8 mouse cellular contexts compared by ENCODE assay signal in genomic region chr19:47988456-47988855, GRCm38 (mm10). TPM values are rescaled to one million over a fixed set of nuclear protein-coding genes. Genes with fewer than 3 reads are reported as not detected.
DNase-seq lines count a peak whose midpoint lies in the region; ATAC-seq and TF ChIP-seq lines count a peak whose summit lies in the region.

No protein-coding gene starts in this region.

- H3K4me1 ChIP-seq in heart, adult 2 months (ENCODE audit: control insufficient read depth, insufficient read depth, low read length) = no peaks in the 10 kb centered on the region
- H3K4me1 ChIP-seq in E14TG2a.4 (replicated peaks; ENCODE audit: low read depth, low read length) = peaks cover 14% of the 10 kb centered on the region
- no peaks in the 10 kb centered on the region for H3K4me1 ChIP-seq in kidney, postnatal 0 days (replicated peaks; ENCODE audit: insufficient read depth, low read length)

- H3K9me3 ChIP-seq in E14TG2a.4 (ENCODE audit: low read length) = no peaks in the 10 kb centered on the region
- no peaks in the 10 kb centered on the region for H3K9me3 ChIP-seq in kidney, postnatal 0 days (replicated peaks; ENCODE audit: low read length)

- H3K27me3 ChIP-seq in heart, adult 2 months (ENCODE audit: control insufficient read depth, insufficient read depth, low read length) = no peaks in the 10 kb centered on the region
- H3K27me3 ChIP-seq in E14TG2a.4 (ENCODE audit: insufficient read depth, low read length) = peaks cover 9% of the 10 kb centered on the region; the same call in 1 of the 2 replicates
- no peaks in the 10 kb centered on the region for H3K27me3 ChIP-seq in kidney, postnatal 0 days (ENCODE audit: insufficient read depth, low read length)

- no peak overlapping the region for H3K27ac ChIP-seq in heart, adult 2 months
- no peak overlapping the region for H3K27ac ChIP-seq in kidney, postnatal 0 days

- no peak for TF ChIP-seq POLR2A in heart, adult 2 months (IDR thresholded peaks at IDR 0.05; ENCODE audit: insufficient read depth, low read depth, low read length)

- ATAC-seq in common myeloid progenitor, adult 5-6 weeks (replicated peaks; ENCODE audit: low read depth, poor library complexity, severe bottlenecking) = peak; percentile 65; the same call in 1 of the 2 replicates
- no peak for ATAC-seq in kidney, postnatal 0 days (replicated peaks; ENCODE audit: low FRiP score, low read depth)

- peak in 1 of 2 experiments; percentile 23 for DNase-seq in heart, adult 2 months
- DNase-seq in heart, postnatal 25 days (ENCODE audit: low spot score) = no peak
- peak; percentile 83 for DNase-seq in kidney, postnatal 0 days (ENCODE audit: low spot score)
- DNase-seq in mesoderm, embryonic 11.5 days (ENCODE audit: low read depth, low spot score) = peak; percentile 58
- no peak for DNase-seq in yolk sac, embryonic 10.5 days (ENCODE audit: low spot score)
- DNase-seq in gastrocnemius, postnatal 4 days (ENCODE audit: low spot score in 2 of 2) = no peak

- H3K79me2 ChIP-seq in heart, adult 2 months (replicated peaks; ENCODE audit: control insufficient read depth, insufficient read depth, low read length) = no peaks in the 10 kb centered on the region

- H3K9ac ChIP-seq in heart, adult 2 months (ENCODE audit: low read depth, low read length) = no peak overlapping the region
- H3K9ac ChIP-seq in kidney, postnatal 0 days (ENCODE audit: low read depth, low read length) = no peak overlapping the region

- TF ChIP-seq CTCF in heart, adult 2 months (IDR thresholded peaks at IDR 0.05) = peak; percentile 70
- peak; percentile 34 for TF ChIP-seq CTCF in E14TG2a.4 (conservative IDR thresholded peaks at IDR 0.05; ENCODE audit: low read length)
- TF ChIP-seq CTCF in kidney, postnatal 0 days (IDR thresholded peaks at IDR 0.05; ENCODE audit: low read depth) = peak; percentile 78

- no peak for TF ChIP-seq EP300 in heart, adult 2 months (IDR thresholded peaks at IDR 0.05; ENCODE audit: insufficient read depth, low read depth, low read length)

- intact Hi-C loops in heart, adult 2 months (cut with DNase I) = no loop called here
- intact Hi-C loops in heart, postnatal 25 days (cut with DNase I) = loop anchor here (5.0 kb wide), 1 partner anchor 1754 kb away; no protein-coding TSS in a partner anchor

- 22% methylated on average over 16 of the region's 16 CpGs for WGBS in heart, adult 2 months
- 24% methylated on average over 16 of the region's 16 CpGs for WGBS in kidney, postnatal 0 days

- no peak overlapping the region for H3K4me3 ChIP-seq in heart, adult 2 months
- H3K4me3 ChIP-seq in E14TG2a.4 (replicated peaks; ENCODE audit: low read length) = no peak overlapping the region
- H3K4me3 ChIP-seq in kidney, postnatal 0 days (replicated peaks; ENCODE audit: low read depth, low read length) = no peak overlapping the region

- H3K4me2 ChIP-seq in kidney, postnatal 0 days (ENCODE audit: low read length) = no peak overlapping the region

- no peaks in the 10 kb centered on the region for H3K36me3 ChIP-seq in heart, adult 2 months (ENCODE audit: control insufficient read depth, insufficient read depth, low read length)
- no peaks in the 10 kb centered on the region for H3K36me3 ChIP-seq in E14TG2a.4 (ENCODE audit: insufficient read depth, low read length)
- no peaks in the 10 kb centered on the region for H3K36me3 ChIP-seq in kidney, postnatal 0 days (ENCODE audit: insufficient read depth, low read length)

RNA-seq across cellular contexts. Expression of gene Cfap58, which starts 51.0 kb away (rescaled TPM):
- 1 to 10 TPM; 1.9 to 2.1 TPM for total RNA-seq in heart, adult 2 months (2021)
- 0.02 TPM in 1 of 2 replicates, not detected in the other for polyA plus RNA-seq in heart, adult 2 months (2012; rRNA removed)
- 1 to 10 TPM; 2.6 to 3.3 TPM for total RNA-seq in heart, postnatal 25 days (2021)
- not detected in 2 replicates for total RNA-seq in common myeloid progenitor, adult 5-6 weeks (2017)
- 0.09 TPM in 1 of 2 replicates, not detected in the other for polyA plus RNA-seq in kidney, postnatal 0 days (2015; fragmentation: Nextera tagmentation; extraction: Ambion mirVana)
- not detected for total RNA-seq in gastrocnemius, postnatal 4 days (2021)

Comparison
In these comparisons a context has a peak if more than half of its experiments do, and no peak if none do; other contexts are left out.
1. DNase-seq: peak in kidney, postnatal 0 days (single experiment) and mesoderm, embryonic 11.5 days (single experiment); none in heart, postnatal 25 days (single experiment), yolk sac, embryonic 10.5 days (single experiment) and gastrocnemius, postnatal 4 days (0 of 2).
2. Peak in every context shown above with its lines, with median percentiles within 50 percentile points of each other: CTCF ChIP-seq.